Mouse (Mus musculus): ENCODE measurements around the gene Mtmr3. TPM values are rescaled to one million over a fixed set of nuclear protein-coding genes. Genes with fewer than 3 reads are reported as not detected.

Gene Mtmr3
- total and polyA plus RNA-seq, 2 experiments = 12.4 to 19.4 TPM

DNA sequence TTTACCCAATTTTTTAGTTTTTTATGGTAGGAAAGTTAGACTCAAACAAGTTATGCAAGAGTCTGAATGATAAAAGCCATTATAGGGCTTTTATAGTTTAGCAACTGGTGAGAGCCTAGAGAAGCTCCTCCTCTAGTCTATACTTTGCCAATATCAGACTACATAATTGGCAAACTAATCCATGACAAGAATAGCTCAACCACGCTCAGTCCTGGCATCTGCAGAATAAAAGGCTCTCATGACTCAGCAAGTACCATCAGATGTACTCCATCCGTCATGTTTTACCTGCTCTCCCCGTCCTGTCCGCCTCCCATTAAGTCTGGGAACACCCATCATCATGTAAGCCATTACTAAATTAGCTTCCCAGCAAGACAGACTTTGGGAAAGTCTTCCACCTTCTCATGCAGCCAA is 23.2 kb downstream of the Mtmr3 start:
- no peak for TF ChIP-seq POLR2A (IDR thresholded peaks at IDR 0.05; ENCODE audit: extremely low read depth, insufficient read depth, low read length)
- no peak for TF ChIP-seq CTCF (IDR thresholded peaks at IDR 0.05; ENCODE audit: low read depth, low read length)
- H3K79me2 ChIP-seq (ENCODE audit: control insufficient read depth, insufficient read depth, low read length) = peaks cover 20% of the 10 kb centered on the region
- H3K27ac ChIP-seq (replicated peaks; ENCODE audit: insufficient read depth, low read depth, low read length) = no peak overlapping the region
- no peaks in the 10 kb centered on the region for H3K27me3 ChIP-seq (ENCODE audit: control insufficient read depth, insufficient read depth, low read length)
- no peaks in the 10 kb centered on the region for H3K36me3 ChIP-seq (ENCODE audit: control insufficient read depth, insufficient read depth, low read length)
- WGBS = 53% methylated on average over 4 of the region's 4 CpGs
- H3K4me3 ChIP-seq (ENCODE audit: insufficient read depth, low read depth, low read length) = no peak overlapping the region
- peaks cover 8% of the 10 kb centered on the region for H3K4me1 ChIP-seq (ENCODE audit: control insufficient read depth, insufficient read depth, low read length)
- no peak overlapping the region for H3K9ac ChIP-seq (ENCODE audit: low read depth, low read length)
- peak; percentile 70 for DNase-seq (ENCODE audit: extremely low read depth, low read depth, low spot score)

DNA sequence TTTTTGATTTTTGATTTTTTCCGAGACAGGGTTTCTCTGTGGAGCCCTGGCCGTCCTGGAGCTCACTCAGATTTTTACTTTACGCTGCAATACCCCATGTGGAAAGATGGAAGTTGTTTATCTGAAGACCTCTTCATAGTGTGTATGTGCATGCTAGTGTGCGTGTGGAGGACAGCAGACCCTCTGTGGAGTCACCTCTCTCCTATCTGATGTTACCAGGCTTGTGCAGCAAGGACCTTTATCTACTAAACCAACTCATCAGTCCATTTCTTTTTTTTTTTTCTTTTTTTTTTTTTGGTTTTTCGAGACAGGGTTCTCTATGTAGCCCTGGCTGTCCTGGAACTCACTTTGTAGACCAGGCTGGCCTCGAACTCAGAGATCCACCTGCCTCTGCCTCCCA is 28.3 kb downstream of the Mtmr3 start:
- Histone ChIP-seq H3K27me3 (ENCODE audit: control insufficient read depth, insufficient read depth, low read length) (no peaks in the 10 kb centered on the region), H3K9ac (ENCODE audit: low read depth, low read length) (no peak overlapping the region), H3K4me1 (ENCODE audit: control insufficient read depth, insufficient read depth, low read length) (peaks cover 2% of the 10 kb centered on the region), H3K79me2 (ENCODE audit: control insufficient read depth, insufficient read depth, low read length) (peaks cover 19% of the 10 kb centered on the region), H3K4me3 (ENCODE audit: insufficient read depth, low read depth, low read length) (no peak overlapping the region), H3K27ac (replicated peaks; ENCODE audit: insufficient read depth, low read depth, low read length) (no peak overlapping the region), H3K36me3 (ENCODE audit: control insufficient read depth, insufficient read depth, low read length) (no peaks in the 10 kb centered on the region)
- no peak for TF ChIP-seq POLR2A (IDR thresholded peaks at IDR 0.05; ENCODE audit: extremely low read depth, insufficient read depth, low read length)
- TF ChIP-seq CTCF (IDR thresholded peaks at IDR 0.05; ENCODE audit: low read depth, low read length) = no peak
- 94% methylated on average over 6 of the region's 6 CpGs for WGBS
- DNase-seq (ENCODE audit: extremely low read depth, low read depth, low spot score) = no peak

DNA sequence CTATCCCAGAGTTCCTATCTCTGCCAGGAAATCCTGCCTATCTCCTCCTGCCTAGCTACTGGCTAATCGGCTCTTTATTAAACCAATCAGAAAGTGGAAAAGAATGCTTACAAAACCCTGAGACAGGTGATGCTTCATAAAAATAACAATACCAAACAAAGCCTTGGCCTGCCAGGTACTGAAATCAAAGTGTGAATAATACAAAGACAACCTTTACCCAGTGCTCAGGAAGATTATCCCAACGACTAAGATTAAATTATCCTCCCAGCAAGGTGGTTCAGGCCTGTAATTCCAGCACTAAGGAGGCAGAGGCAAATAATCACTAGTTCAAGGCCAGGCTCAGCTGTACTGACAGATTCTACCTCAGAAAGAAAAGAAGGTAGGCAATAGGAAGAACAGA is 29.1 kb downstream of the Mtmr3 start:
- Histone ChIP-seq H3K4me1 (ENCODE audit: control insufficient read depth, insufficient read depth, low read length) (no peaks in the 10 kb centered on the region; the same call in 1 of the 2 replicates), H3K4me3 (ENCODE audit: insufficient read depth, low read depth, low read length) (no peak overlapping the region), H3K36me3 (ENCODE audit: control insufficient read depth, insufficient read depth, low read length) (no peaks in the 10 kb centered on the region), H3K27me3 (ENCODE audit: control insufficient read depth, insufficient read depth, low read length) (no peaks in the 10 kb centered on the region), H3K9ac (ENCODE audit: low read depth, low read length) (no peak overlapping the region), H3K27ac (replicated peaks; ENCODE audit: insufficient read depth, low read depth, low read length) (no peak overlapping the region), H3K79me2 (ENCODE audit: control insufficient read depth, insufficient read depth, low read length) (peaks cover 19% of the 10 kb centered on the region)
- no peak for TF ChIP-seq POLR2A (IDR thresholded peaks at IDR 0.05; ENCODE audit: extremely low read depth, insufficient read depth, low read length)
- TF ChIP-seq CTCF (IDR thresholded peaks at IDR 0.05; ENCODE audit: low read depth, low read length) = no peak
- DNase-seq (ENCODE audit: extremely low read depth, low read depth, low spot score) = no peak
- 73% methylated on average over 2 of the region's 2 CpGs for WGBS

GRCm38 (mm10) chr11:4553274-4554063 is 41.2 kb downstream of the Mtmr3 start:
- no peak for DNase-seq (ENCODE audit: extremely low read depth, low read depth, low spot score)
- Histone ChIP-seq H3K4me1 (ENCODE audit: control insufficient read depth, insufficient read depth, low read length) (peaks cover 3% of the 10 kb centered on the region; the same call in 1 of the 2 replicates), H3K9ac (ENCODE audit: low read depth, low read length) (no peak overlapping the region), H3K4me3 (ENCODE audit: insufficient read depth, low read depth, low read length) (no peak overlapping the region), H3K79me2 (ENCODE audit: control insufficient read depth, insufficient read depth, low read length) (peaks cover 21% of the 10 kb centered on the region; the same call in 1 of the 2 replicates), H3K27me3 (ENCODE audit: control insufficient read depth, insufficient read depth, low read length) (no peaks in the 10 kb centered on the region), H3K27ac (replicated peaks; ENCODE audit: insufficient read depth, low read depth, low read length) (no peak overlapping the region), H3K36me3 (ENCODE audit: control insufficient read depth, insufficient read depth, low read length) (no peaks in the 10 kb centered on the region)
- TF ChIP-seq CTCF (IDR thresholded peaks at IDR 0.05; ENCODE audit: low read depth, low read length) (no peak), POLR2A (IDR thresholded peaks at IDR 0.05; ENCODE audit: extremely low read depth, insufficient read depth, low read length) (no peak)
- 76% methylated on average over 2 of the region's 2 CpGs for WGBS

GRCm38 (mm10) chr11:4547569-4547968 is 47.1 kb downstream of the Mtmr3 start:
- Histone ChIP-seq H3K9ac (ENCODE audit: low read depth, low read length) (no peak overlapping the region), H3K27ac (replicated peaks; ENCODE audit: insufficient read depth, low read depth, low read length) (no peak overlapping the region), H3K4me3 (ENCODE audit: insufficient read depth, low read depth, low read length) (no peak overlapping the region), H3K4me1 (ENCODE audit: control insufficient read depth, insufficient read depth, low read length) (no peaks in the 10 kb centered on the region; the same call in 1 of the 2 replicates), H3K27me3 (ENCODE audit: control insufficient read depth, insufficient read depth, low read length) (no peaks in the 10 kb centered on the region), H3K79me2 (ENCODE audit: control insufficient read depth, insufficient read depth, low read length) (peaks cover 2% of the 10 kb centered on the region; the same call in 1 of the 2 replicates), H3K36me3 (ENCODE audit: control insufficient read depth, insufficient read depth, low read length) (no peaks in the 10 kb centered on the region)
- 98% methylated on average over 4 of the region's 4 CpGs for WGBS
- TF ChIP-seq POLR2A (IDR thresholded peaks at IDR 0.05; ENCODE audit: extremely low read depth, insufficient read depth, low read length) = no peak
- no peak for TF ChIP-seq CTCF (IDR thresholded peaks at IDR 0.05; ENCODE audit: low read depth, low read length)
- no peak for DNase-seq (ENCODE audit: extremely low read depth, low read depth, low spot score)

DNA sequence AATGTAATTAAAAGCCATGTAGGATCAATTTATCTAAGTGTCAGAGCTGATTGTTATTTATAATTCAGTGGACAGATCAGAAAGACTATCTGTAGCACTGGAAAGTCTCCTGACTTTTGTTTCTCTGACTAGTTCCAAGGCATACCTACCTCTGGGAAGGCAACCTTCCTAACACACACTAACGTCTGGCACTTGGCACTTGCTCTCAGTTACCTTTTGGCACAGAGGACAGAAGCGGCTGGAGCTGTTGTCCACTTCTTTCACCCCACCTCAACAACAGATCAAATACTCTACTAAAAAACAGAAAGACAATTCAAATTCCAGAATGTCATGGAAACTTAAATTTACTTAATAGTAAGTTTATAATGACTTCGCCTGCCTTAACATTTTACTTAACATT is 48.7 kb downstream of the Mtmr3 start:
- Histone ChIP-seq H3K79me2 (ENCODE audit: control insufficient read depth, insufficient read depth, low read length) (peaks cover 10% of the 10 kb centered on the region; the same call in 1 of the 2 replicates), H3K27me3 (ENCODE audit: control insufficient read depth, insufficient read depth, low read length) (no peaks in the 10 kb centered on the region), H3K4me1 (ENCODE audit: control insufficient read depth, insufficient read depth, low read length) (no peaks in the 10 kb centered on the region; the same call in 1 of the 2 replicates), H3K27ac (replicated peaks; ENCODE audit: insufficient read depth, low read depth, low read length) (no peak overlapping the region), H3K36me3 (ENCODE audit: control insufficient read depth, insufficient read depth, low read length) (no peaks in the 10 kb centered on the region), H3K9ac (ENCODE audit: low read depth, low read length) (no peak overlapping the region), H3K4me3 (ENCODE audit: insufficient read depth, low read depth, low read length) (no peak overlapping the region)
- DNase-seq (ENCODE audit: extremely low read depth, low read depth, low spot score) = peak; percentile 66
- 42% methylated on average over 3 of the region's 3 CpGs for WGBS
- TF ChIP-seq POLR2A (IDR thresholded peaks at IDR 0.05; ENCODE audit: extremely low read depth, insufficient read depth, low read length) (no peak), CTCF (IDR thresholded peaks at IDR 0.05; ENCODE audit: low read depth, low read length) (no peak)

Measured in liver, adult 2 months (tissue).